Mouse (Mus musculus) ES-E14 (cell line): ENCODE data around the gene Tsc22d3. TPM values are rescaled to one million over a fixed set of nuclear protein-coding genes. Genes with fewer than 3 reads are reported as not detected.

Source experiments
- DNase-seq: peaks from one replicate; pipeline ENCODE4 v3.0.0-alpha.2; 2013; ENCODE audit warnings: low read depth, low spot score
- H3K27ac ChIP-seq: 2 replicates; pipeline ENCODE4 v1.5.1; 2012; ENCODE audit warnings: low read depth, mild to moderate bottlenecking, low read length, moderate library complexity, mixed read lengths; ENCODE audit not compliant: poor library complexity, insufficient read depth, severe bottlenecking
- H3K36me3 ChIP-seq: 2 replicates; pipeline ENCODE4 v1.6.1; 2012; ENCODE audit warnings: mild to moderate bottlenecking, low read length, moderate library complexity, mixed read lengths; ENCODE audit not compliant: control insufficient read depth, poor library complexity, insufficient read depth, severe bottlenecking
- H3K4me1 ChIP-seq, 2 experiments: fragments of 150-350 bp in 1 of 2; sonication (generic) in 1 of 2; 2 replicates each; pipeline ENCODE4 v1.6.1; 2012; ENCODE audit warnings: low read length in 2 of 2, mild to moderate bottlenecking in 1 of 2, mixed read lengths in 1 of 2; ENCODE audit not compliant: control insufficient read depth in 2 of 2, insufficient read depth in 2 of 2, poor library complexity in 1 of 2
- H3K4me3 ChIP-seq, 2 experiments: fragments of 150-350 bp in 1 of 2; sonication (generic) in 1 of 2; 2 replicates each; pipeline ENCODE4 v1.5.1; 2012; ENCODE audit warnings: low read length in 2 of 2, low read depth in 1 of 2, mild to moderate bottlenecking in 1 of 2, mixed read lengths in 1 of 2; ENCODE audit not compliant: insufficient read depth in 1 of 2, poor library complexity in 1 of 2, severe bottlenecking in 1 of 2
- H3K9ac ChIP-seq: 2 replicates; pipeline ENCODE4 v1.6.1; 2012; ENCODE audit warnings: low read depth, mild to moderate bottlenecking, low read length, mixed read lengths; ENCODE audit not compliant: poor library complexity, insufficient read depth, severe bottlenecking
- H3K9me3 ChIP-seq: fragments of 150-350 bp; sonication (generic); 2 replicates; pipeline ENCODE4 v1.6.1; 2012; ENCODE audit warnings: low read depth, mild to moderate bottlenecking, low read length; ENCODE audit not compliant: control insufficient read depth, insufficient read depth
- CHD2 ChIP-seq: IDR thresholded peaks from 2 replicates; pipeline ENCODE4 v1.6.1; 2014; ENCODE audit warnings: mild to moderate bottlenecking, low read depth, low read length, inconsistent platforms
- HCFC1 ChIP-seq: IDR thresholded peaks from 2 replicates; pipeline ENCODE4 v1.6.1; 2012; ENCODE audit warnings: low read length, inconsistent platforms, borderline replicate concordance; ENCODE audit not compliant: insufficient read depth
- MAFK ChIP-seq: IDR thresholded peaks from 2 replicates; pipeline ENCODE4 v1.6.1; 2014; ENCODE audit warnings: mild to moderate bottlenecking, low read depth, low read length, inconsistent platforms; ENCODE audit not compliant: insufficient read depth
- ZC3H11A ChIP-seq: IDR thresholded peaks from 2 replicates; pipeline ENCODE4 v1.6.1; 2012; ENCODE audit warnings: low read depth, mild to moderate bottlenecking, inconsistent platforms, low read length, borderline replicate concordance
- ZNF384 ChIP-seq: IDR thresholded peaks from 2 replicates; pipeline ENCODE4 v1.6.1; 2012; ENCODE audit warnings: low read depth, low read length, inconsistent platforms
- in situ Hi-C, 2 experiments: fragments of 600-800 bp; cut with MboI; formaldehyde crosslinking; loops; one replicate each; pipeline ENCODE4 v1.15.1; 2025; ENCODE audit warnings: low sequenced_read_pairs in 2 of 2, inconsistent platforms in 1 of 2; ENCODE audit not compliant: unreplicated experiment in 2 of 2
- total RNA-seq: library from RNA; depleted of rRNA; stranded (reverse); fragments of 300-350 nt; gene quantifications from 2 replicates; pipeline ENCODE4 v1.2.3, GENCODE M21; 2012

Tsc22d3 gene
- total RNA-seq, 1 experiment = 3.5 TPM

- in situ Hi-C loops = no loop called here
- no peak overlapping the region for H3K27ac ChIP-seq
- H3K36me3 ChIP-seq = no peaks in the 10 kb centered on the region
- no peaks in the 10 kb centered on the region for H3K9me3 ChIP-seq
- no peak overlapping the region for H3K4me3 ChIP-seq
- DNase-seq = no peak
- no peak overlapping the region for H3K9ac ChIP-seq
- TF ChIP-seq CHD2 (no peak), ZC3H11A (no peak), ZNF384 (no peak), MAFK (no peak), HCFC1 (no peak)
- H3K4me1 ChIP-seq = 0 out of 4 replicates have a peak, but pooled peaks cover 0 to 2% of the 10 kb centered on the region in 2 experiments
These were observed 1.4 kb upstream of the Tsc22d3 start for GRCm38 (mm10) chrX:140601884-140602283.

- Histone ChIP-seq H3K36me3 (no peaks in the 10 kb centered on the region), H3K27ac (no peak overlapping the region), H3K4me1 (0 out of 4 replicates have a peak, but pooled peaks cover 0 to 2% of the 10 kb centered on the region in 2 experiments), H3K9ac (no peak overlapping the region), H3K9me3 (no peaks in the 10 kb centered on the region), H3K4me3 (no peak overlapping the region)
- in situ Hi-C loops = no loop called here
- TF ChIP-seq ZC3H11A (no peak), ZNF384 (no peak), CHD2 (no peak), MAFK (no peak), HCFC1 (no peak)
- no peak for DNase-seq
These were observed 852 bp upstream of the Tsc22d3 start for GRCm38 (mm10) chrX:140601311-140601710.

DNA sequence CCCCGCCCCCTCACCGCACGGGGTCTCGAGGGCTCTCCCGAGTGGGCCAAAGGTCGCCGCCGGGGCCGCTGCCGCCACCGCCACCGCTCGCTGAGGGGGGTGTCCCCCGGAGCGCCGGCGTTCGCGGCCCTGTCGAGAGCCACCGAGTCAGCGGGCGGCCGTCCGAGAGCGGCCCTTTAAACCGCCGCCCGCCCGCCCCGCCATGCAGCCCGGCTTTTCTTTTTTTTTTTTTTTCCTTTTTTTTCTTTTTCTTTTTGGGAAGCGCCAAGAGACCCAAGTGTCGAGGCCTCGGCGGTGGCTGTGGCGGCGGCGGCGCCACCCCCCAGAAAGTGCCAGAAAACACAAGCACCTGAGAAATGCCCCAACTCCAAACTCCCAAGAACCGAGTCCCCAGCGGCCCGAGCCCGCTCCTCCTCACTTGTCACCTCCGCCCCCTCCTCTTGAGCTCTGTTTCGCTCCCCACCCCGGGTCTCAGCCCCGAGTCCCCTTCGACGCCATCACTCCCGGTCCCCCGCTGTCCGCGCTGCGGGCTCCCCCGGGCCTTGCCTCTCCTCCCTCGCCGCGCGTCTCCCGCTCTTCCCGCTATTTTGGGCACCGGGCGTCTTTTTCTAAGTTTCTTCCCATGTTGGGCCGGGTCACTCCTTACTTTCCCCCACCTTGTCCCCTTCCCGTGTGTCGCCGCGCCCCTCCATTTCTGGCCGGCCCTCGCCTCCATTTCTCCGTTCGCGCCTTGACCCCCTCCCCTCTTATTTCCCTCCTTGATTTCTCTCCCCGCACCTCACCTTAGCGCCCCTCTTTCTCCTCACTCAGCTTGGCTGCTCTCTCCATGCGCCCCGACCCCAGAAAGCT, 674 bp downstream of the Tsc22d3 start:
- Histone ChIP-seq H3K9me3 (no peaks in the 10 kb centered on the region), H3K36me3 (no peaks in the 10 kb centered on the region), H3K4me1 (0 out of 4 replicates have a peak, but pooled peaks cover 0 to 2% of the 10 kb centered on the region in 2 experiments), H3K4me3 (peak overlapping the region; percentile 30 to 74; a peak in 3 of 4 replicates), H3K27ac (no peak overlapping the region), H3K9ac (no peak overlapping the region)
- in situ Hi-C loops = no loop called here
- DNase-seq = peak; percentile 1
- TF ChIP-seq CHD2 = no peak
- TF ChIP-seq HCFC1 = no peak
- no peak for TF ChIP-seq ZC3H11A
- no peak for TF ChIP-seq ZNF384
- TF ChIP-seq MAFK = no peak

DNA sequence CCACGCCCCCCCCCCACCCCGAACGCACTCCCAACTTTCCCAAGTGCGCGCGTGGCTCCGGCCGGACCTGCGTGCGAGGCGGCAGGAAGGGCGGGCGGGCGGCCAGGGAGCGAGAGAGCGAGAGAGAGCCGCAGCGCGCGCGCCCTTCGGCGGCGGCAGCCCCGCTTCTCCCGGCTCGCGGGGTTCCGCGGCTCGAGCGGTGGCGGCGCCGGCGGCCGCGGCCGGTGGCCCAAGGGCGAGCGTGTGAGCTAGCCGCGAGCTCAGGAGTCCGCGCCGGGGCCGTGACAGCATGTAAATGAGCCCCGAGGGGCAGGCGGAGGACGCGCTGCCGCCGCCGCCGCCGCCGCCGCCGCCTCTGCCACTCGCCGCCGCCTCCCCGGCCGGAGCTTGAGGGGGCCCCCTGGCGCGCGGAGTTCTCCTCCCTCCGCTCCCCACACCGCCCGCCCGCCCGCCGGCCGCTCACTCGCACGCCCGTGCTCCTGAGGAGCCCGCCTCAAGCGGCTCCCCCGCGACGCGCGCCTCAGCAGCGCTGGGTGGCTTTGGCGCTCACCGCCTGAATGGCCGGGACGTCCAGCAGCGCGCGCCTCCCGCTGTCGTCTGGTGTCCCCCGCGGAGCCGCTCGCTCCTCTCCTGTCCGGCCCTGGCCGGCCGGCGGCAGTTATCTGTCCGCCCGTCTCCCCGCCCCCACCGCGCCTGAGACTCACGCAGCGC, 1.5 kb downstream of the Tsc22d3 start:
- Histone ChIP-seq H3K36me3 (no peaks in the 10 kb centered on the region), H3K27ac (no peak overlapping the region), H3K4me1 (0 out of 4 replicates have a peak, but pooled peaks cover 0 to 2% of the 10 kb centered on the region in 2 experiments), H3K9ac (peak overlapping the region; percentile 52), H3K9me3 (no peaks in the 10 kb centered on the region), H3K4me3 (peak overlapping the region; percentile 57 to 74; a peak in 3 of 4 replicates)
- peak; percentile 0 for DNase-seq
- no peak for TF ChIP-seq HCFC1
- TF ChIP-seq ZNF384 = no peak
- TF ChIP-seq ZC3H11A = no peak
- TF ChIP-seq CHD2 = no peak
- TF ChIP-seq MAFK = no peak
- in situ Hi-C loops = no loop called here
